Mouse (Mus musculus) gastrocnemius, adult 8-10 months (tissue): Measurements from ENCODE around the gene Vps26a. TPM values are rescaled to one million over a fixed set of nuclear protein-coding genes. Genes with fewer than 3 reads are reported as not detected.
"Not testable (repeated sequence)": the region's sequence is repeated elsewhere in the genome, so short reads cannot be mapped to it uniquely, and the experiment has no call there.

Experiments used
- DNase-seq, 2 experiments: peaks; one replicate each; pipeline ENCODE4 v3.0.0; 2022; ENCODE audit warnings: low spot score in 2 of 2
- total RNA-seq, 4 experiments: library from RNA; stranded (reverse); gene quantifications; 2 replicates each; pipeline ENCODE4 v1.2.4; 2022

Gene Vps26a
- total RNA-seq, 4 experiments from 2014 or later: 27.5 to 31.7 (median 29.6) TPM

- no peak for DNase-seq
These were observed 14.5 kb upstream of the Vps26a start for GRCm38 (mm10) chr10:62500916-62501615.

- DNase-seq: peak in 1 of 2 experiments; percentile 11
These were observed 13.7 kb upstream of the Vps26a start for GRCm38 (mm10) chr10:62500088-62500915.

GRCm38 (mm10) chr10:62491681-62492080 lies 5.1 kb upstream of the Vps26a start:
- DNase-seq: not testable (repeated sequence)

- peak in 1 of 2 experiments; percentile 27 for DNase-seq
These were observed 1.7 kb upstream of the Vps26a start for GRCm38 (mm10) chr10:62488266-62488665.

- no peak for DNase-seq
These were observed 575 bp downstream of the Vps26a start for GRCm38 (mm10) chr10:62485878-62486582.

- DNase-seq: no peak
These were observed 5.3 kb downstream of the Vps26a start for GRCm38 (mm10) chr10:62481108-62481852.

GRCm38 (mm10) chr10:62476980-62477379 lies 9.6 kb downstream of the Vps26a start:
- no peak for DNase-seq

GRCm38 (mm10) chr10:62474944-62475343 lies 11.7 kb downstream of the Vps26a start:
- no peak for DNase-seq

- DNase-seq: no peak
These were observed 15.5 kb downstream of the Vps26a start for GRCm38 (mm10) chr10:62471105-62471504.

GRCm38 (mm10) chr10:62469736-62470135 lies 16.9 kb downstream of the Vps26a start:
- DNase-seq: no peak

GRCm38 (mm10) chr10:62461321-62461720 lies 25.3 kb downstream of the Vps26a start:
- no peak for DNase-seq

GRCm38 (mm10) chr10:62452001-62452400 lies 34.6 kb downstream of the Vps26a start:
- DNase-seq: not testable (repeated sequence)

- no peak for DNase-seq
These were observed 36.3 kb downstream of the Vps26a start for GRCm38 (mm10) chr10:62450280-62450640.

- DNase-seq: peak; percentile 85 to 86
These were observed 37.0 kb downstream of the Vps26a start, which contains the start of the genes 4930507D05Rik and Supv3l1 for GRCm38 (mm10) chr10:62449364-62450279. TSS of gene 4930507D05Rik (plus strand) at chr10:62449489. TSS of gene Supv3l1 (minus strand) at chr10:62449738.

GRCm38 (mm10) chr10:62430427-62430826 lies 56.2 kb downstream of the Vps26a start:
- no peak for DNase-seq

- DNase-seq: no peak
These were observed 61.3 kb downstream of the Vps26a start for GRCm38 (mm10) chr10:62425081-62425871.

- DNase-seq: no peak
These were observed 64.3 kb downstream of the Vps26a start, which contains the start of gene Hkdc1 for GRCm38 (mm10) chr10:62422255-62422654. TSS of gene Hkdc1 (minus strand) at chr10:62422491.

GRCm38 (mm10) chr10:62421127-62421526 lies 65.5 kb downstream of the Vps26a start:
- no peak for DNase-seq

- no peak for DNase-seq
These were observed 66.2 kb downstream of the Vps26a start for GRCm38 (mm10) chr10:62420399-62420798.
